Mouse (Mus musculus) gastrocnemius, adult 8-10 months (tissue): Measurements from ENCODE around the gene Pdcl2. TPM values are rescaled to one million over a fixed set of nuclear protein-coding genes. Genes with fewer than 3 reads are reported as not detected.

Experiments
- DNase-seq, 2 experiments: peaks; one replicate each; pipeline ENCODE4 v3.0.0; 2022; ENCODE audit warnings: low spot score in 2 of 2
- total RNA-seq, 4 experiments: library from RNA; stranded (reverse); gene quantifications; 2 replicates each; pipeline ENCODE4 v1.2.4; 2022

Gene Pdcl2
- total RNA-seq, 4 experiments from 2014 or later: not detected

GRCm38 (mm10) chr5:76303745-76304451, 27.1 kb downstream of the Pdcl2 start:
- peak; percentile 40 to 63 for DNase-seq

GRCm38 (mm10) chr5:76303379-76303744, 27.6 kb downstream of the Pdcl2 start:
- peak in 1 of 2 experiments; percentile 9 for DNase-seq

DNA sequence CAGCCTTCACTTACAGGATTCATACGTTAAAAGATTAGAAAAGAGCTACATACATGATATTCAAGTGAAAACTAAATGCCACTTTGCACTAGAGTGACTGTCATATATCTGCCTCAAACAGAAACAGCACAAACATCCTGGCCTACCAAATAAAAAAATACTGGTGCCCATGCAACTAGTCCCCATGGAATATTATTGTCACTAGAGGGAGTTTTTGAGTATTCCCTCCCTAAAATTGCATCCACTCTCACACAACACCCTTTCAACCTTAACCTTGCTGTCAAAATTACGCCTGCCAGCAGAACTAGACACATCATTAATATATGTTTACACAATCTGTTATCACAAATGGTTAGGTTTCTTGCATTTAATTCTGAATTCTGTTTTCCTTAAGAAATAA, 28.9 kb downstream of the Pdcl2 start:
- DNase-seq: no peak

- no peak for DNase-seq
These were observed 41.7 kb downstream of the Pdcl2 start for GRCm38 (mm10) chr5:76289234-76289691.

- DNase-seq: no peak
These were observed 42.7 kb downstream of the Pdcl2 start for GRCm38 (mm10) chr5:76288256-76288655.

DNA sequence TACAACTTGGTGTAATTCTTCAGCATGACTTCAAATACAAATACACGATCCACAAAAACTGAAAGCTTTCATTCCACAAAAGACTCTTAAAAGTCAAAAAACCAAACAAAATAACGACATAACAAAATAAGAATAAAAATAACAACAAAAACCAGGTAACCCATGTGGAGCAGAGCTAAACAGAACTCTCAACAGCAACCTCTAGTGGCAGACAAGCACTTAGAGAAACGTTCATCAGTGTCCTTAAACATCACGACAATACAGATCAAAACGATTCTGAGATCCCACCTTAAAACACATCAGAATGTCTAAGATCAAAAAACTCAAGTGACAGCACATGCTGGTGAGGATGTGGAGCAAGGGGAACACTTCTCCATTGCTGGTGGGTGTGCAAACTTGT, 43.9 kb downstream of the Pdcl2 start:
- no peak for DNase-seq

DNA sequence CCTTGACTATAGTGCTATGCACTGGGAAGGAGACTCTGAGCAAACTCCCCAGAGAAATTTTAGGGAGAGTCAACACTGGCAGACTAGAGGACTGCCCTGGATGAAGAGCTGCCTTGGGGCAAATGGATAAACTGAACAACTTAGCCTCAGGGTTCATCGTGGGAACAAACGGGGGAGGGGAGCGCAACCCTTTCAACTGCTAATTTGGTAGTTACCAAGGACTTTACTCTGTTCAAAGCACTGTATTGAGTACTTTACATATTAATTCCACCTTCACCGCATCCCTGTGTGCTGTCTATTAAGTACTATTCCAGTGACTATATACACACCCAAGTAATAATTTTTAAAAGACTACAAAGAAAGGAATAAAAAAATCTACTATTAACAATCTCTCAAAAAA, 45.3 kb downstream of the Pdcl2 start:
- DNase-seq: no peak

DNA sequence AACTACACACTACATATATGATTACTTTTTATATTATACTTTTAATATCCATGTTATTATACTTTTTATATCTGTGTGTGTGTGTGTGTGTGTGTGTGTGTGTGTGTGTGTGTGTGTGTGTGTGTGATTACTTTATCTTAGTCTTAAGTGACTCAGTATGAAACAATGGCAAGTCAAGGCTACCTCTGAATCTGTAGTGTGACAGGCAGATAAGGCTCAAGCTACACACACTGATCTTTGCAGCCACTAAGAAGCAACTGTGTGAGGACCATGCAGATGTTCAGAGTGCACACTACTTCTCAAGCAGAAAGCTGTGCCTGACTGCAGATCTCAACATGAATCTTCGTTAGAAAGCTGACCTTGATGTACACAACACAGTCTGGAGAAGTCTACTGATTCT, 47.1 kb downstream of the Pdcl2 start:
- DNase-seq: no peak

DNA sequence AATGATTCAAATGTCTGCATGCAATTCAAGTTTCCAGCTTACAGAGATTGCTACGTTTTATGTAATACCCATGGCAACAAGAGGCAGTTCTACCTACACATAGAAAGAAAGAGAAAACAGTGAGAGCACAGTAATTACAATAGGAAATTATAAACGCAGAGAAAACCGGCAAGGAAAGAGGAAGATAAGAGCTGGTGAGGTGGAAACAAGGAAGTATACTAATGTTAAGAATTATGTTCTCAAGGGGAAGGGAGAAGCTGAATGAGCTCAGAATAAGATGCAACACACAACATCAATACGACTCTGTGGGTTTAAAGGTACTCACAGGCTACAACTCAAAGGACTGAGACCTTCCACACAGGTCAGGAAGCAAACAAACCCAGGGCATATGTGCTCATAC, 56.0 kb downstream of the Pdcl2 start:
- no peak for DNase-seq

Other genes starting within 250 kb of the Pdcl2 start
- 1 to 10 TPM; 1.1 to 2.6 (median 2.0) TPM for gene Srd5a3, start 190.9 kb downstream of the Pdcl2 start, total RNA-seq
- gene Tmem165, start 147.3 kb downstream of the Pdcl2 start, total RNA-seq: 10 to 100 TPM; 12.1 to 14.5 (median 13.7) TPM
- 10 to 100 TPM; 13.7 to 19.4 (median 17.5) TPM for gene Clock, start 26.4 kb downstream of the Pdcl2 start, total RNA-seq
- gene Nmu, start 32.6 kb upstream of the Pdcl2 start, total RNA-seq: not detected
- not detected for gene Gm7271, start 152.9 kb upstream of the Pdcl2 start, total RNA-seq
- gene Exoc1, start 198.2 kb upstream of the Pdcl2 start, total RNA-seq: 10 to 100 TPM in 3 of 4 experiments, 1 to 10 TPM in 1; 9.5 to 12.7 (median 11.3) TPM